Mouse (Mus musculus): ENCODE measurements around the gene Tmem72.

Gene Tmem72

DNA sequence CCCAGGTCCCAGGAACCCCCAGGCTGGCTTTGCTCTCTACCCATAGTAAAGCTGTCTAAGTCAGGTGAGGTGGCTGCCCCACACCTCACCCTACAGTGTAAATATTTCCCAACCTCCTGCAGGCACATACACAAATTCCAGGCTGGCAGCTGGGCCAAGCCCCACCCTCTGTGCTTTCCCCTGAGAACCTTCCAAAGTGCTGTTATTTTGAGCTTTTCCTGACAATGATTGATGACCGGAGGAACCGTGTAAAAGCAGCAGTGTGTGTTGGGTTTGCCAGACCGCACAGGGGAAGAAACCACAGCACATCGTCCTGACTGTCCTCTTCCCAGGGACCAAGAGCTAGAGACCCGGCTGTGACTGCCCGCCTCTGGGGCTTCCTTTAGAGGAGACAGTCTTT is 66.3 kb downstream of the Tmem72 start, which contains the start of gene Depp1:
Gene Depp1 (plus strand): TSS at position 204 of the 400 bp plus-strand sequence.
- peak; percentile 70 to 86 for DNase-seq (ENCODE audit: low spot score in 2 of 2)

DNA sequence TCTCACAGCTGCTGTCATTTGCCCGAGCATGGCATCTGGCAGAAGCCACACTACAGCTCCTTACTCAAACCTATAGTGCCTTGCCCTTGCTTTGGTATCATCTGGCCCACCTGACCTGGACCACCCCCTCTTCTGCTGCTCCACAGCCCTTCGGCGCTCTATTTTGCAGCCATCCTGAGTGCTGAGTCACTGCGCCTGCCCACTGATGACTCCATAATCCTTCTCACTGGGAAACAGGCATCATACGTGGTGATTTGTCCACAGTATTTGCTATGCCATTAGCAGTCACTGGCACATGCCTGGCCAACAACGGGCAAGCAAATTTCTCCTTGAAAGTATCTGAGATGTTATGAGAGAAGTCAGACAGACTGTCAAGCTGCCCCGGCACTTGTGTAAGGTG is 66.9 kb downstream of the Tmem72 start:
- DNase-seq (ENCODE audit: low spot score in 2 of 2) = peak in 1 of 2 experiments; percentile 41

- peak in 1 of 2 experiments; percentile 68 for DNase-seq (ENCODE audit: low spot score in 2 of 2)
Observed at GRCm38 (mm10) chr6:116647763-116648162, 69.0 kb downstream of the Tmem72 start.

DNA sequence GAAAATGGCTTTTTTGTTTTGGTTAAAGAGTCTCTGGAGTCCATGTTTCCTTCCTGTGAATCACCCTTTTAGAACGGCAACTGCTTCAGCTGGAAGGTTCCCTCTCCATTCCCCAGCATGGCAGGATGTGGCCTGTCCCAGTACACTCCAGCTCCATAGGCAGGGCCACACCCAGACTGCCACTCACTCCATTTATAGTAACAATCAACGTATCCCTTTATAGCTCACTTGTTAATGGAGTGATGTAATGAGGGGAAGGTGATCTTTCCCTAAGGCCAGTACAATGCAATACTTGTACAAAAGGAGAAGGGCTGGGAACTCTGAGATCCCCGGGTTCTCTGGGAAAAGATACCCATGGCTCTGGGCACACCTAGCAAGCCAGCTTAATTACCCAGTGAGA is 72.4 kb downstream of the Tmem72 start:
- DNase-seq (ENCODE audit: low spot score in 2 of 2) = no peak

DNA sequence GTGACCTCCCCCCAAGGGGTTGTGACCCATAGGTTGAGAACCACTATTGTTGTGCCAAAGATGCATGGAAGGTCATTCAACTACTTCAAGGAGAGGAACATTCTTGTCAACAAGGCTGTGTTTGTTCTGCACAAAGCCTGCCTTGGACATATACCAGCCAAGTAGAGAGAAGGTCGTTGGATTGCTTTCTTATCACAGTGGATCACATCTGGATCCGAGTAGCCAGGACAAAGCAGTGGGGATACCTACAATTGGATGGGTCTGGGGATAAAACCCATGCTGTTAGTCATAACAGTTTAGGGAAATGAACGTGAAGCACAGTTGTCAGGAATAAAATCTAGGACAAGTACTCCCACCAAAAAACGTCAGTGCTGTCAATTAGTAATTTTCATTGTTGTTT is 72.8 kb downstream of the Tmem72 start:
- DNase-seq (ENCODE audit: low spot score in 2 of 2) = no peak

- no peak for DNase-seq (ENCODE audit: low spot score in 2 of 2)
Observed at GRCm38 (mm10) chr6:116642942-116643341, 73.8 kb downstream of the Tmem72 start.

DNA sequence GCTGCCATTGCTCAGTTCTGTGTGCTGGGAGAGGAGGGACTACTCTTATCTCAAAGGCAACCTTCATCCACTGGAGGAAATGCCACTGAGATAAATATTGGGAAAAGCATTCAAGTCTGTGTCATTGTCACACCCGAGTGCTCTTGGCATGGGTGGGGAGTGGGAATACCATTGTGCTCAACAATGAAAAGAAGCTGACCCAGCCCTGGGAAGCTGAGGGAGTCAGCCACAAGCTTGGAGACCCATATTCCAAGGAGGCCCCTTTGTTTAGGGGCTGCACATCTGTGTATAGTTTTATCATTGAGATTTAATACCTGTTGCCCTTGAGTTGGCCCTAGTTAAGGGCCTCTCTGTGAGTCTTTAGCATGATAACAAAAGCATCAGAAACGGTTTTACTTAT is 77.0 kb downstream of the Tmem72 start:
- DNase-seq (ENCODE audit: low spot score in 2 of 2) = no peak

DNA sequence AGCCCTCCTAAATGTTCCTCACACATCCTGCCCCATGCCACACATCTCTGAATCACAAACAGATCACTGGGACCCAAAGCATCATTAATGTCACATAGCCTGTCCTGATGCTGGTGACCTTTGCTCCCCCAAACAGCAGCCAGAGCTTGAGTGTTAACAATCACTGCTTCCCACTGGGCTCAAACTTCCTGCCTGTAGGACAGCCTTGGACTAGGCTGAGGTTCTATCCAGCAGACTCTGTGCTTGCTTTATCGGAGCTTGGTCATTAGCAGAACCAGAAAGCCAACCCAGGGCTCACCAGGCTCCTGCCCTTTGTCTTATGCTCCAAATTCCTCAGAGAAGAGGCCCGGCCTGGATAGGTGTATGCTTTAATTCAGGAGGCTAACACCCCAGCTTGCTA is 77.8 kb downstream of the Tmem72 start:
- DNase-seq (ENCODE audit: low spot score in 2 of 2) = no peak

GRCm38 (mm10) chr6:116637496-116637895 is 79.2 kb downstream of the Tmem72 start:
- peak in 1 of 2 experiments; percentile 40 for DNase-seq (ENCODE audit: low spot score in 2 of 2)

DNA sequence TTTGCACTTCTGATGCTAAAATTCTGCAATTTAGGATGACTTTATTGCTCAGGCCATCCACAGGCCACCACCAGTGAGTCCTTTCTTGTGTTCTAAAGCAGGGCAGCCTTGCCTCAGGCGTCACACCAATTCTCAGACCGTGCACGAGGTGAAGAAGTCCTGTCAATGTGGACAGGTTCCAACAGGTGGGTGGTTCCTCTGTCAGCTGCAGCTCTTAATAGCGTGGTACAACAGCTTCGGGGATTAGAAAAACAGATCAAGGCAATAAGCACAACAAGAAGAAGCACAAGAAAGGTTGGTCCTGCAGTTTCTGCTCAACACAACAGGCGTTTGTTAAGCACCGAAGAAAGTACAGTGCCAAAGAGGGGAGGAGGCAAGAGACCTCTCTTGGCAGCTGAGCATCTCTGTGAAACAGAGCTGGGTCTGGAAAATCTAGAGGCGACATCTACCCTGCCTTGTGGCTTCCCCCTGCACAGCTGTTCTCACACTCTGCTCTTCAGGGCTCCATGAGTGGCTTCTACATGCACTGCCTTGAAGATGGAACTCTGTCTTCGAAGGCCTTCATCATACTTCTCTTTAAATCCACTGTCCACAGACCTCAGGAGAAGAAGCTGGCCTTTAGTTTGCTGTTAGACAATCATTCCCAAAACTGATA is 80.0 kb downstream of the Tmem72 start:
- DNase-seq (ENCODE audit: low spot score in 2 of 2) = no peak

GRCm38 (mm10) chr6:116635251-116636180 is 81.2 kb downstream of the Tmem72 start:
- DNase-seq (ENCODE audit: low spot score in 2 of 2) = peak; percentile 58 to 82

DNA sequence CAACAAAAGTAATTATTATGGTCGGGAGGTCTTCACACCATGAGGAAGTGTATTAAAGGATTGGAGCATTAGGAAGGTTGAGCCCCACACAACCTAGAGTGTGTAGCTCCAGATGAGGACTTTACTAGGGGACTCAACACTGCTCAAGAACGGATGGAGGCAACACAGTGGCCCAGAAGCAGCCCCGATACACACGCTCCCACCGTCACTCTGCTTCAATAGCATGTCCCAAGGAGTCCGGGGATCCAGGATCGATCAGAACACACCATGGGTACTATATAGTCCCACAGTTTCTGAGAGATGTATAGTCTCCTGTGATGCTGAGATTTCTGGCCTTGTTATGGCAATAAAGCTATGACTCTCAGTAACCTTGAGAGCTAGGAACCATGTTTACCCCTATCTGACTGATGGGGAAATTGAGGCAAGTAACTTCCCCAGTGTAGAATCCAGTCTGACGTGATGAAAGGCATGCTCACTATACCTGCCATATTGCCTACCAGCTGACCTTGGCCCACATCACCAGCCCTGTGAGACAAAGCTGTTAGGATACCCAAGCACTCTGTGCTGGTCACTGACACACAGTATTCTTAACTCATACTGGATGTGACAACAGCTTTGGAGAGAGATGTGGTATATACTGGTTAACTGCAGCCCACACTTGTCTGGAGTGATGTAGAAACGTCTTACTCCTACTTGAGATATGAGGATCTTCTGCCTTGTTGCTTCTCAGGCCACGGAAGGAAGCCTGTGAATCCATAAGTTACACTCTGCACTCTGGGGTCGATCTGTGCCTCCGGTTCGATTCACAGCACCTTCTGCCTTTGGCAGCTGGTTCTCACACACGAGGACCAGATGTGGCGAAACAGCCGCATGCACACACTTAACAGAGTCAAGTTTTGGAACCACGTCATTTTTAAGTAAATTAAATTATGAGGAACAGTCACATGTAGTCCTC is 82.7 kb downstream of the Tmem72 start:
- DNase-seq (ENCODE audit: low spot score in 2 of 2) = no peak

DNA sequence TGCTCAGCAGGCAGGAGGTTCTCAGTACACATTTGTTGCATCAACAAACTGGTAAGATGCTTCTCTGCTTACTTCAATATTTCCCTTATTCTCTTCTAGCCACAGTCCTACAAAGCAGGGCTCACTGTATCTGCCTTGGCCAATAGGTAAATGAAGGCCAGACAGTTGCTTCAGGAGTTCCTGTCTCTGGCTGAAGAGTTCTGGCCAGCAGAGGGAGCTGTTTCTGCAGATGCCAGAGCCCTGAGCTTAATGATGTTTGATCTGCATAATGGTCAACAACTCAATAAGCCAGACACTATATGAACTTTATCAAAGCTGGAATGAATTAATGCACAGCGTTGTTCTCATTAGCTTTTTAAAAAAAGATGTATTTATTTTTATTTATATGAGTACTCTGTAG is 84.6 kb downstream of the Tmem72 start:
- DNase-seq (ENCODE audit: low spot score in 2 of 2) = peak; percentile 73 to 82

DNA sequence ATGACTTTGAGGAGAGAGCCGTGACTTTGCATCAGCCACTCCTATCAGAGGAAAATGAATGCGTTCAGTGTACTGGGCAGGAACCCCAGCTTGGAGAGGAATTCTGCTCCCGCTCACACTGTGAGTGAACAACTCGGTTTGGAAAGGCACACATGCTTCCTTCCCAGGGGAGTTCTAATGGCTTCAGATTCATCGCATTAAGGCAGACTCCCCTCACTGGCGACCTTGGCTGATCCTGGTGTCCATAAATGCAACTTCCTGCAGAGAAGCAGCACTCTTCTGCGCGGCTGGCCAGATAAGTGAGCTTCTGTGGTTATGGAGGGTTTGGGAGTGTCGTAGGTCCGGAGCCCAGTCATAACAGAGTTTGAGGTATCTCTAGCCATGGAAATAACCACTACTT is 86.9 kb downstream of the Tmem72 start:
- DNase-seq (ENCODE audit: low spot score in 2 of 2) = no peak

Data from urinary bladder, postnatal 36 days (tissue).